Comparison of ENCODE assay signal across 27 mouse cellular contexts in genomic region chr11:110198882-110199281, GRCm38 (mm10). TPM values are rescaled to one million over a fixed set of nuclear protein-coding genes. Genes with fewer than 3 reads are reported as not detected.
"Had no signal": no experiment of that assay in that cellular context is flagged by ENCODE, and none has a peak within 500 bp of the region (broad histone marks: within the 10 kb centered on the region; RNA-seq: fewer than 3 reads in every experiment).

No protein-coding gene starts in this region.

- H3K4me1 ChIP-seq: embryonic facial prominence, embryonic 10.5 days; embryonic facial prominence, embryonic 12.5 days; embryonic facial prominence, embryonic 13.5 days; embryonic facial prominence, embryonic 15.5 days; forebrain, embryonic 10.5 days; forebrain, embryonic 12.5 days; forebrain, embryonic 13.5 days; forebrain, embryonic 15.5 days had no signal

- ATAC-seq: forebrain, embryonic 13.5 days; forebrain, embryonic 14.5 days; forebrain, embryonic 15.5 days; forebrain, embryonic 16.5 days; forebrain, postnatal 0 days had no signal

- H3K27me3 ChIP-seq: embryonic facial prominence, embryonic 12.5 days; embryonic facial prominence, embryonic 13.5 days; embryonic facial prominence, embryonic 15.5 days; forebrain, embryonic 12.5 days; forebrain, embryonic 13.5 days; forebrain, embryonic 15.5 days had no signal

- H3K4me3 ChIP-seq: embryonic facial prominence, embryonic 10.5 days; embryonic facial prominence, embryonic 12.5 days; embryonic facial prominence, embryonic 13.5 days; embryonic facial prominence, embryonic 15.5 days; erythroblast, embryonic 14.5 days; forebrain, embryonic 10.5 days; forebrain, embryonic 12.5 days; forebrain, embryonic 13.5 days; forebrain, embryonic 15.5 days; gastrocnemius, adult 2 months; heart, adult 2 months had no signal

- DNase-seq: cerebellum, adult 8-10 months; cerebellum, adult 9-10 months; cerebellum, adult 9-11 months; cerebellum, postnatal 14 days; cerebellum, postnatal 25 days; cerebellum, postnatal 36 days; embryo, embryonic 11 days; forebrain, postnatal 0 days; gastrocnemius, adult 2 months; gastrocnemius, postnatal 10 days; gastrocnemius, postnatal 14 days; gastrocnemius, postnatal 25 days; gastrocnemius, postnatal 36 days; heart, adult 11 months; heart, adult 18-20 months; heart, adult 2 months had no signal

- H3K4me2 ChIP-seq: embryonic facial prominence, embryonic 12.5 days; embryonic facial prominence, embryonic 13.5 days; embryonic facial prominence, embryonic 15.5 days; forebrain, embryonic 12.5 days; forebrain, embryonic 13.5 days; forebrain, embryonic 15.5 days had no signal

- H3K27ac ChIP-seq: embryonic facial prominence, embryonic 10.5 days; embryonic facial prominence, embryonic 12.5 days; embryonic facial prominence, embryonic 13.5 days; embryonic facial prominence, embryonic 15.5 days; forebrain, embryonic 10.5 days; forebrain, embryonic 12.5 days; forebrain, embryonic 13.5 days; forebrain, embryonic 15.5 days; gastrocnemius, adult 2 months; heart, adult 2 months had no signal

- H3K9me3 ChIP-seq: embryonic facial prominence, embryonic 10.5 days; embryonic facial prominence, embryonic 12.5 days; embryonic facial prominence, embryonic 13.5 days; embryonic facial prominence, embryonic 15.5 days; forebrain, embryonic 10.5 days; forebrain, embryonic 12.5 days; forebrain, embryonic 13.5 days; forebrain, embryonic 15.5 days had no signal

- H3K9ac ChIP-seq: embryonic facial prominence, embryonic 12.5 days; embryonic facial prominence, embryonic 13.5 days; embryonic facial prominence, embryonic 15.5 days; forebrain, embryonic 12.5 days; forebrain, embryonic 13.5 days; forebrain, embryonic 15.5 days; forebrain, postnatal 0 days had no signal

- H3K36me3 ChIP-seq: embryonic facial prominence, embryonic 10.5 days; embryonic facial prominence, embryonic 12.5 days; embryonic facial prominence, embryonic 13.5 days; embryonic facial prominence, embryonic 15.5 days; forebrain, embryonic 10.5 days; forebrain, embryonic 12.5 days; forebrain, embryonic 15.5 days had no signal

RNA-seq across cellular contexts. Expression of gene Abca9, which starts 30.9 kb away (rescaled TPM):
- polyA plus RNA-seq: erythroblast, embryonic 14.5 days had no signal

RNA-seq across cellular contexts. Expression of gene Abca6, which starts 52.7 kb away (rescaled TPM):
- polyA plus RNA-seq: erythroblast, embryonic 14.5 days had no signal
